Mouse (Mus musculus): ENCODE data around the gene Myo19.

DNA sequence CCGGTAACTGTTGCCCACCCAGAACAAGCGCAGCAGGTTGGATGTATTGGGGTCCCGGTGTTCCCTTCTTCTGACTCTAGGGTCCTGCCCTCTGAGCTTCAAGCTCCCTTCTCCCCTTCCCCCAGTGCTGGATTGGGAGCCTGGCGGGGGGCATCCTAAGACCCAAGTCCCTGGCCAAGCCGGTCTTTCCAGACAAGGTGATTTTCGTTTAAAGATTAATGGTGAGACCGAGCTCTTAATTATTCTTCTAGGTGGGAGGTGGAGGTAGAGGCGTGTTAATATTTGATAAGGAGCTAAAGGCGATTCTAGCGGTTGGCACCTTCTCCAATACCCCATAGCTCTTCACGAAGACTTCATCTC is 78.3 kb downstream of the Myo19 start:
- no peak for TF ChIP-seq TAL1 (IDR thresholded peaks at IDR 0.05; ENCODE audit: low read length)
- no peak for TF ChIP-seq GATA1 (IDR thresholded peaks at IDR 0.05; ENCODE audit: low read length)

Measured in erythroblast, embryonic 14.5 days (primary cell).